Mouse (Mus musculus): ENCODE measurements around the gene Atpaf2. TPM values are rescaled to one million over a fixed set of nuclear protein-coding genes. Genes with fewer than 3 reads are reported as not detected.

The Atpaf2 gene
- polyA plus RNA-seq, 1 experiment from 2014 or later = 41.7 TPM

DNA sequence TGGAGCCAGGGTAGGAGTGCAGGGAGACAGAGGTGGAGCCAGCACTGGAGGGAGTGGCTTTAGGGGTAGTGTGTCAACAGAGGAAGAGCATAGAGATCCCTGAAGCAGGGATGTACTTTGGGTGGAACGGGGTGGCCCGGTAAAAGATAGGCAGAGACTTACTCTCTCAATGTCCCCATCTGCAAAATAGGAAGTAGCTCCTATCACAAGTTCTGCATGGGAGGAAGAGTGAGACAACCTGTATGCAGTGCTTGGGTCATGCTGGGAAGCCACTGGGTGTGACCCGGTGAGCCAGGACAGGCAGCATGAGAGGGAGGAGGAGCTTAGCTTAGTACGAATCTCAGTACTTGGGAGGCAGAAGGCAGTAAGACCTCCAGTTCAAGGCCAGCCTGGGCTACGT, 59.1 kb downstream of the Atpaf2 start:
- WGBS = 74% methylated on average over 5 of the region's 5 CpGs

DNA sequence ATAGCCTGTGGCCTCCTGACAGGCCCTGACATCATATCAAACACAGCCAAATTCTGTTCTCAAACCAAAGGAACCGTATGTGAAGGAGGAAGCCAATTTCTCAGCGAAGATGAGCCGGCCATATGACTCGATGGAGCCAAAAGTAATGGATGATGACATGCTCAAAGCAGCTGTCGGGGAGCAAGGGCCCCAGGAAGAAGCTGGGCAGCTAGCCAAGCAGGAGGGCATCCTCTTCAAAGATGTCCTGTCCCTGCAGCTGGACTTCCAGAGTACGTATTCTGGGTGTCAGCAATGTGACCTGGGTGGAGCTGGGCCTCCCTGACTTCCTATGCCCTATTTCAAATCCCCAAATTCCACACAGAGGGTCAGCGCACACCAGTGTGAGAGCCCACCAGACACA, 59.7 kb downstream of the Atpaf2 start:
- H3K4me1 ChIP-seq = peaks cover 5% of the 10 kb centered on the region; the same call in 1 of the 2 replicates
- H3K9ac ChIP-seq = no peak overlapping the region
- WGBS = 81% methylated on average over 7 of the region's 7 CpGs
- no peak for ATAC-seq (ENCODE audit: low FRiP score)
- H3K9me3 ChIP-seq = no peaks in the 10 kb centered on the region
- H3K27ac ChIP-seq = no peak overlapping the region
- no peak overlapping the region for H3K4me3 ChIP-seq (replicated peaks)
- H3K27me3 ChIP-seq = no peaks in the 10 kb centered on the region
- H3K4me2 ChIP-seq = no peak overlapping the region
- H3K36me3 ChIP-seq (replicated peaks) = no peaks in the 10 kb centered on the region

More for the DNA sequence above, 59.1 kb downstream of the Atpaf2 start:
- H3K4me3 ChIP-seq (replicated peaks) = no peak overlapping the region
- H3K4me1 ChIP-seq = no peaks in the 10 kb centered on the region
- no peaks in the 10 kb centered on the region for H3K36me3 ChIP-seq (replicated peaks)
- H3K9ac ChIP-seq = no peak overlapping the region
- ATAC-seq (ENCODE audit: low FRiP score) = no peak
- no peaks in the 10 kb centered on the region for H3K9me3 ChIP-seq
- H3K4me2 ChIP-seq = no peak overlapping the region
- H3K27ac ChIP-seq = no peak overlapping the region
- no peaks in the 10 kb centered on the region for H3K27me3 ChIP-seq

DNA sequence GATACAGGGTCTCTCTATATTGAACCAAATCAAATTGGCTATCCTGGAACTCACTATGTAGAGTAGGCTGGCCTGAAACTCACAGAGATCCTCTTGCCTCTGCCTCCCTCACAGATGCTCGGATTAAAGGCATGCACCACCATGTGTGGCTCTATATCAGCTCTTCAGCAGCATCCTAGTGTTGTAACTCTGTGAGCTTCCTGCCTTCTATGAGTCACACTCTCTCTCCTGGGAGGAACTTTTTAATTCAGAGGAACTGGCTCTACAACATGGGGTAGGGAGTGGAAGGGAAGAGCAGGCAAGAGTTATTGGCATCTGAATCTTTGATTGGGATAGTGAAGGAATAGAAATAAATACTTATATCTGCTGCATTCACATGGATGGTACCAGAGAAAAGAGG, 61.1 kb downstream of the Atpaf2 start:
- 33% methylated on average over 1 of the region's 1 CpGs for WGBS
- no peak for ATAC-seq (ENCODE audit: low FRiP score)
- H3K9me3 ChIP-seq = no peaks in the 10 kb centered on the region
- no peak overlapping the region for H3K4me2 ChIP-seq
- H3K27ac ChIP-seq = no peak overlapping the region
- no peak overlapping the region for H3K9ac ChIP-seq
- H3K36me3 ChIP-seq (replicated peaks) = no peaks in the 10 kb centered on the region
- no peak overlapping the region for H3K4me3 ChIP-seq (replicated peaks)
- H3K27me3 ChIP-seq = no peaks in the 10 kb centered on the region
- H3K4me1 ChIP-seq = peaks cover 11% of the 10 kb centered on the region

DNA sequence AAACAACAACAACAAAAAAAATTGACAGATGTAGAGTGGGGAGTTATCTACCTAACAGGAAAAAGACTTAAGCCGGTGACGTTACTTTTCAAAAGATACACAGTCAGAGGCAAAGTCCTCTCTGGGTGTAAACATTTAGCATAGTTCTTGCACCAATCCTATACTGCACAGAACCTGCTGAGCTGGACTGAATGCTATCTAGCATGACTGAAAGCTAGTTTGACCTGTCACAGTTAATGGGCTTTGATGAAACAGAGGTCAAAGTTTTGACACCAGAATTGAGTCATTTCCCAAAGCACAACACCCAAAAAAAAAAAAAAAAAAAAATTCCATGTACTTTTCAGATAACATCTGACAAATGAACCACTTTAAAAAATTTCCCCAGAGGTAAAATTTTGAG, 62.3 kb downstream of the Atpaf2 start:
- Histone ChIP-seq H3K36me3 (replicated peaks) (no peaks in the 10 kb centered on the region), H3K9me3 (no peaks in the 10 kb centered on the region), H3K4me1 (peaks cover 20% of the 10 kb centered on the region), H3K4me3 (replicated peaks) (no peak overlapping the region), H3K27me3 (no peaks in the 10 kb centered on the region), H3K4me2 (no peak overlapping the region), H3K9ac (no peak overlapping the region), H3K27ac (no peak overlapping the region)
- 88% methylated on average over 2 of the region's 2 CpGs for WGBS
- no peak for ATAC-seq (ENCODE audit: low FRiP score)

DNA sequence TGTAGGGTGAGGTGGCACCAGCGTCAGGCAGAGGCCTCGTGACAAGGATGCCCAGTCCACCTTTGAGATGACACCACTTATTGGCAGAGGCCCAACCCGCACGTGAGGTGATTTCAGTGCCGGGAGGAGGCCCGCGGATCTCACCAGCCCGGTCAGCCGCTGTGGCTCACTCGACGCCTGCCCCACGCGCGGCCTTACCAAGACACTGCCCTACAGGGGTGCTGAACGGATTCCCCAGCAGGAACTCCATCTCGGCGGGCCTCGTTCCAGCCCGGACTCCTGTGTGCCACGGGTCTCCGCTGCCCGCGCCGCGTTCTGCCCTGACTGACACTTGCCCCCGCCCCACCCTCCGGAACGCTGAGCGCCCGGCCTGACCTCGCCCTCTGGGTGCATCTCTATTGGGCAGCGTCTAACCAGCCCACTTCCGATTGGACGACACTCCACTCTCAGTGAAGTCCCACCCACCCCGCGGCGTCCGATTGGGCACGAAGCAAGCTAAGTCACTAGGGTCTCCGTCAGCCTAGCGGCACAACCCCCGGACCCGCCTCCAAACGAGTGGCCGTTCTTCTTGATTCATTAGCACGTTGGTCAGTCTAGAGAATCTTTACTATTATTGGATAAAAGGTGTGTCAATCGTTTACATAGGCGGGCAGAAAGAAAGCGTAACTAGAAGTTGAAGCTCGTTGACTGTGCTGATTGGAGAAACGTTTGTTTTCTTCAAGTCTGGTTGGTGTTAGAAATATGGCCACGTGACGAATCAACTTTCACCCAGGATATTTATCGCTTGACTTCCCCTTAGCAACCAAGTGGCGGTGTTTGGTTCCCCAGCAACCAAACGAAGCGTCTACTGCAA, 65.5 kb downstream of the Atpaf2 start, which contains the start of the genes Tom1l2 and Drc3:
TSS of gene Tom1l2 (minus strand) at position 347 of the 853 bp plus-strand sequence.
TSS of gene Drc3 (plus strand) at position 771 of the 853 bp plus-strand sequence.
- under 1% methylated on average over 57 of the region's 57 CpGs for WGBS
- no peaks in the 10 kb centered on the region for H3K9me3 ChIP-seq

DNA sequence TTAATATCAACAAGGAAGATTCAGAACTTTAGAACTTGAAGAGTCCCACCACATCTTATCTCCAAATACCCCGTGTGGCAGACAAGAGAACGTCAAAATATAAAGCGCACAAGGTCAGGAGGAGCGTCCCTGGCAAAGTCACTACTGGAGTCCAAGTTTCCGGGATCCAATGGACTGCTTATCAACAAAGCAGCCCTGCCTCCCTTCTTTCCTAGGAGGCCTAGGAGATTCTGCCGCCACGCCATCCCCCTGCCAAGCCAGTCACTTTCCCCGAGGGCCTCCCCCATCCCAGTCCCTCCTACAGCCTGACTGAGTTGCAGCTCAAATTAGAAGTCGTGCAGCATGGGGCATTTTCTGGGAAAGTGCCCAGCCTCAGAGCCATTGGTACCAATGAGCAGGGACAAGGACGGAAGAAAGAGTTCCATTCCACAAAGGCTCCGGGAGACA, 66.3 kb downstream of the Atpaf2 start:
- Histone ChIP-seq H3K9me3 (no peaks in the 10 kb centered on the region), H3K4me1 (peaks cover 20% of the 10 kb centered on the region), H3K4me2 (peak overlapping the region; percentile 93), H3K27ac (no peak overlapping the region), H3K36me3 (replicated peaks) (no peaks in the 10 kb centered on the region), H3K27me3 (no peaks in the 10 kb centered on the region), H3K9ac (peak overlapping the region; percentile 69), H3K4me3 (replicated peaks) (peak overlapping the region; percentile 78)
- ATAC-seq (ENCODE audit: low FRiP score) = no peak
- 28% methylated on average over 11 of the region's 11 CpGs for WGBS

More for the DNA sequence above, 65.5 kb downstream of the Atpaf2 start, which contains the start of the genes Tom1l2 and Drc3:
- Histone ChIP-seq H3K27ac (0 out of 2 replicates have a peak within 1 kb of the TSS, but pooled peaks have one; percentile 50), H3K36me3 (replicated peaks) (no peaks in the 10 kb centered on the region), H3K4me1 (peaks cover 20% of the 10 kb centered on the region), H3K4me2 (peak within 1 kb of the TSS; percentile 93), H3K4me3 (replicated peaks) (peak within 1 kb of the TSS; percentile 78), H3K27me3 (no peaks in the 10 kb centered on the region), H3K9ac (peak within 1 kb of the TSS; percentile 69)
- ATAC-seq (ENCODE audit: low FRiP score) = peak; percentile 100

DNA sequence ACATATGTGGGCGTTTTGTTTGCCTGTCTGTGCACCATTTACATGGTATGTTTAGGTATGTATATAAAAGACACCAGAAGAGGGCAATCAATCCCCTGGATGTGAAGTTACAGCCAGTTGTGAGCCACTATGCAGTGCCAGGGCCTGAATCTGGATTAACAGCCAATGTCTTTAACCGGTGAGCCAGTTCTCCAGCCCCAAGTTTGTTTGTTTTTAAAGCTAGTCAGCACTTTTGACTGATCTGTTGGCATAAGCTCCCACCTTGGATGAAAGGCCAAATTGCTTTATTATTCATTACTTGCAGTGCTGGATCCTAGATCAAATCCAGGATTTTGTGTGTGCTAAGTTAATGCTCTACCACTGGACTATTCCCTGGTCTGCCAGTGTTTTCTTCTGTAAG, 66.9 kb downstream of the Atpaf2 start:
- ATAC-seq (ENCODE audit: low FRiP score) = no peak
- Histone ChIP-seq H3K4me3 (replicated peaks) (peak overlapping the region; percentile 78; the same call in 1 of the 2 replicates), H3K4me1 (peaks cover 20% of the 10 kb centered on the region), H3K9me3 (no peaks in the 10 kb centered on the region), H3K27me3 (no peaks in the 10 kb centered on the region), H3K4me2 (peak overlapping the region; percentile 93), H3K36me3 (replicated peaks) (no peaks in the 10 kb centered on the region), H3K9ac (peak overlapping the region; percentile 69; the same call in 1 of the 2 replicates), H3K27ac (no peak overlapping the region)
- 59% methylated on average over 2 of the region's 2 CpGs for WGBS

Other genes starting within 250 kb of the Atpaf2 start
- gene Srebf1, start 195.9 kb downstream of the Atpaf2 start, polyA plus RNA-seq (2016; fragmentation: Nextera tagmentation; extraction: Ambion mirVana) = 58.0 and 58.1 TPM in 2 replicates
- 31.3 and 32.6 TPM in 2 replicates for gene Tom1l2, start 65.6 kb downstream of the Atpaf2 start, polyA plus RNA-seq (2016; fragmentation: Nextera tagmentation; extraction: Ambion mirVana)
- 3.0 and 3.2 TPM in 2 replicates for gene Drc3, start 65.1 kb downstream of the Atpaf2 start, polyA plus RNA-seq (2016; fragmentation: Nextera tagmentation; extraction: Ambion mirVana)
- gene Gid4, start 1.3 kb downstream of the Atpaf2 start, polyA plus RNA-seq (2016; fragmentation: Nextera tagmentation; extraction: Ambion mirVana) = 32.8 and 34.3 TPM in 2 replicates
- gene Drg2, start 36.1 kb upstream of the Atpaf2 start, polyA plus RNA-seq (2016; fragmentation: Nextera tagmentation; extraction: Ambion mirVana) = 99.7 and 101 TPM in 2 replicates
- 0.05 and 0.15 TPM in 2 replicates for gene Myo15, start 50.9 kb upstream of the Atpaf2 start, polyA plus RNA-seq (2016; fragmentation: Nextera tagmentation; extraction: Ambion mirVana)
- 28.3 and 34.6 TPM in 2 replicates for gene Alkbh5, start 117.9 kb upstream of the Atpaf2 start, polyA plus RNA-seq (2016; fragmentation: Nextera tagmentation; extraction: Ambion mirVana)

Data from forebrain, embryonic 12.5 days (tissue).